Mouse (Mus musculus) limb, embryonic 13.5 days (tissue): Measurements from ENCODE around the gene Nudt8. TPM values are rescaled to one million over a fixed set of nuclear protein-coding genes. Genes with fewer than 3 reads are reported as not detected.
A peak's percentile ranks its signal among the peaks of the same experiment; 100 is the strongest.
"Not testable (repeated sequence)": the region's sequence is repeated elsewhere in the genome, so short reads cannot be mapped to it uniquely, and the experiment has no call there.

Experiments used
- ATAC-seq: fragments of 200-750 bp; cut with Nextera tagmentation; 2 replicates; pipeline ENCODE4 v1.8.0; 2017; ENCODE audit warnings: low read depth, moderate number of reproducible peaks, moderate TSS enrichment; ENCODE audit not compliant: low FRiP score
- H3K27ac ChIP-seq: fragments of 300-500 bp; sonication (generic); 2 replicates; pipeline ENCODE4 v1.5.1; 2015; ENCODE audit warnings: inconsistent platforms, mild to moderate bottlenecking, moderate library complexity
- H3K27me3 ChIP-seq: fragments of 300-500 bp; sonication (generic); 2 replicates; pipeline ENCODE4 v1.6.1; 2015; ENCODE audit warnings: mild to moderate bottlenecking, inconsistent platforms
- H3K36me3 ChIP-seq: fragments of 300-500 bp; sonication (generic); 2 replicates; pipeline ENCODE4 v1.6.1; 2015; ENCODE audit warnings: inconsistent platforms, mild to moderate bottlenecking, moderate library complexity
- H3K4me1 ChIP-seq: fragments of 300-500 bp; sonication (generic); 2 replicates; pipeline ENCODE4 v1.6.1; 2015; ENCODE audit warnings: inconsistent platforms
- H3K4me2 ChIP-seq: fragments of 300-500 bp; sonication (generic); replicated peaks from 2 replicates; pipeline ENCODE4 v1.6.1; 2015; ENCODE audit warnings: inconsistent platforms, mild to moderate bottlenecking, moderate library complexity
- H3K4me3 ChIP-seq: fragments of 300-500 bp; sonication (generic); 2 replicates; pipeline ENCODE4 v1.5.1; 2015; ENCODE audit warnings: moderate library complexity, mild to moderate bottlenecking, inconsistent platforms
- H3K9ac ChIP-seq: fragments of 300-500 bp; sonication (generic); 2 replicates; pipeline ENCODE4 v1.6.1; 2015; ENCODE audit warnings: mild to moderate bottlenecking, inconsistent platforms
- H3K9me3 ChIP-seq: fragments of 300-500 bp; sonication (generic); 2 replicates; pipeline ENCODE4 v1.6.1; 2016; ENCODE audit warnings: inconsistent platforms
- WGBS: fragments of 180-500 bp; shearing (Covaris S2); methylation state at CpG from one replicate; pipeline ENCODE4 v1.1.7; 2015; 5-methylcytosine and 5-hydroxymethylcytosine counted together
- polyA plus RNA-seq: library from polyadenylated mRNA; unstranded; fragments of >200 nt; fragmentation: Nextera tagmentation; extraction: Ambion mirVana; gene quantifications from 2 replicates; pipeline ENCODE4 v1.2.1, GENCODE M21; 2015

Nudt8 gene
- polyA plus RNA-seq, 1 experiment from 2014 or later, result 34.2 TPM

DNA sequence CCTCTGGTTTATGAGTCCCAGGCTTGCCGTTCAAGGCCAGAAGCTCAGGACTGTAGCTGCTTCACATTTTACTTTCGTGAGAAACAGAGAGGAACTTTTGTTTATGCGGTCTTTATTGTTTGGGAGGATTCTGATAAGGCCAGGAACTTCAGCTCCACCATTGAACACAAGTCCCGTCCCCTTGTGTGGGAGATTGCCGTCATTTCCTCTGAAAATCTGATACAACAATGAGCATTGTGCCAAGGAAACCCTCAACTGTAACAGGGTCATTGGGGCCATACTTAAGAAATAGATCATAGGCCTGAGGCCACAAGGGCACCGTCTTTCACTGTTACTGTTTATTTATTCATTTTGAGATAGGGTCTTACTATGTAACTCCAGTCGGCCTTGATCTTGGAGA, 22.8 kb downstream of the Nudt8 start:
- Histone ChIP-seq H3K9ac (no peak overlapping the region), H3K4me1 (peaks cover 8% of the 10 kb centered on the region; the same call in 1 of the 2 replicates), H3K36me3 (no peaks in the 10 kb centered on the region), H3K27me3 (no peaks in the 10 kb centered on the region), H3K27ac (no peak overlapping the region), H3K9me3 (0 out of 2 replicates have a peak, but pooled peaks cover 6% of the 10 kb centered on the region), H3K4me3 (no peak overlapping the region), H3K4me2 (no peak overlapping the region)
- ATAC-seq, result no peak
- WGBS, result 74% methylated on average over 7 of the region's 7 CpGs

- Histone ChIP-seq H3K9ac (no peak overlapping the region), H3K4me2 (no peak overlapping the region), H3K27ac (no peak overlapping the region), H3K36me3 (no peaks in the 10 kb centered on the region), H3K4me3 (no peak overlapping the region), H3K27me3 (no peaks in the 10 kb centered on the region), H3K4me1 (no peaks in the 10 kb centered on the region), H3K9me3 (0 out of 2 replicates have a peak, but pooled peaks cover 6% of the 10 kb centered on the region)
- ATAC-seq, result no peak
These were observed 27.2 kb downstream of the Nudt8 start for GRCm38 (mm10) chr19:4027576-4027975.

- ATAC-seq, result no peak
- Histone ChIP-seq H3K4me1 (peaks cover 13% of the 10 kb centered on the region), H3K27ac (no peak overlapping the region), H3K9me3 (no peaks in the 10 kb centered on the region), H3K27me3 (no peaks in the 10 kb centered on the region), H3K9ac (no peak overlapping the region), H3K4me2 (no peak overlapping the region), H3K36me3 (peaks cover 18% of the 10 kb centered on the region), H3K4me3 (no peak overlapping the region)
- whole genome bisulfite sequencing, result 68% methylated on average over 7 of the region's 7 CpGs
These were observed 32.3 kb downstream of the Nudt8 start for GRCm38 (mm10) chr19:4032668-4033067.

DNA sequence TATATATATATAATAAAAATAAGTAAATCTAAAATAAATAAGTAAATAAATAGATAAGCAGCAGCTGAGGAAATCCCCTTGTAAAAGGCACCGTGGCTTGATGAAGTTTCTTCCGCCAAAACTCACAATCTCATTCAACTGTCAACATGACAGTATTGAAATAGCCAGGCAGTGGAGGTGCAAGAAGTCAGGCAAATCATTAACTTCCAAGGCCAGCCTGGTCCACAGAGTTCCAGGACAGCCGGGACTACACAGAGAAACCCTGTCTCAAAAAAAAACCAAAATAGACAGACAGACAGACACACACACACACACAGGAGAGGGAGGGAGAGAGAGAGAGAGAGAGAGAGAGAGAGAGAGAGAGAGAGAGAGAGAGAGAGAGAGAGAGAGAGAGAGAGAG, 32.9 kb downstream of the Nudt8 start:
- H3K36me3 ChIP-seq, result peaks cover 18% of the 10 kb centered on the region
- H3K4me1 ChIP-seq, result peaks cover 15% of the 10 kb centered on the region
- no peak overlapping the region for H3K9ac ChIP-seq
- no peak overlapping the region for H3K4me2 ChIP-seq
- WGBS, result 83% methylated on average over 3 of the region's 3 CpGs
- no peaks in the 10 kb centered on the region for H3K27me3 ChIP-seq
- no peak overlapping the region for H3K27ac ChIP-seq
- no peak overlapping the region for H3K4me3 ChIP-seq
- H3K9me3 ChIP-seq, result no peaks in the 10 kb centered on the region
- ATAC-seq, result no peak

GRCm38 (mm10) chr19:4033742-4034141, 33.4 kb downstream of the Nudt8 start:
- H3K9ac ChIP-seq, result no peak overlapping the region
- H3K36me3 ChIP-seq, result peaks cover 18% of the 10 kb centered on the region
- H3K4me1 ChIP-seq, result peaks cover 16% of the 10 kb centered on the region
- 68% methylated on average over 5 of the region's 5 CpGs for WGBS
- no peaks in the 10 kb centered on the region for H3K27me3 ChIP-seq
- H3K4me2 ChIP-seq, result no peak overlapping the region
- no peak overlapping the region for H3K4me3 ChIP-seq
- no peak for ATAC-seq
- no peak overlapping the region for H3K27ac ChIP-seq
- no peaks in the 10 kb centered on the region for H3K9me3 ChIP-seq

DNA sequence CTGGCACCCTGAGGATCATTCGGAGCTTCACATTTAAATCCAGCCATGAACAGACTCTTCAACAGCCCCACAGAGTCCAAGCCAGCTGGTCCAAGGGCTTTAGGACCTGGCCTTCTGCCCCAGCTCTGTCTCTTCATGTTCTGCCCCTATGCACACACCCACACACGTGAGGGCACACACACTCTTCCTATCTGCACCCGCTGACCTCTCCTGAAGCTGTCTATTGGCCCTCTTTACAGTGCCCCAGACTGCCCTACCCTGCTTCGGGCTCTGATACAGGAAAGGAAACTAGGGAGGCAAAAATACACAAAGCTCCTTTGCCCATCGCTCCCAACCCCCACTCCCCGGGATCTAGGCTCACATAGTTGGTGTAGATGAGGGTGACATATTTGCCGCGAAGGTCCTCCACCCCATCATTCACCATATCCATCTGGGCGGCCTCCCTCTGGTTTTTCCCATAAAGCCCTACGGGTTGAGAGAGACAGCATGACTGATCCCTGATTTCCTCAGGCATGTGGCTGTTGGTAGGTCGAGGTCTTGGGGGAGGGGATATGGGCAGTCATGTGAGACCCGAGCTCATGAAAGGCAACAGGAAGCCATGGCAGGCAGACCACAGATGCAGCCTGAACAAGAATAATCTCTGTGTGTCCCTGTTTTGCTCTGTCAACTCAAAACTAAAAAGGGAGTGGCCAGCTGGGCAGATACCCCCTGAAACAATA, 36.1 kb downstream of the Nudt8 start:
- peak overlapping the region; percentile 45; the same call in 1 of the 2 replicates for H3K9ac ChIP-seq
- peak overlapping the region; percentile 48 for H3K4me2 ChIP-seq

GRCm38 (mm10) chr19:4037154-4037787, 36.9 kb downstream of the Nudt8 start:
- 0 out of 2 replicates have a peak, but pooled peaks have one; percentile 13 for ATAC-seq
- Histone ChIP-seq H3K4me3 (peak overlapping the region; percentile 62), H3K4me2 (peak overlapping the region; percentile 77), H3K9ac (peak overlapping the region; percentile 80), H3K4me1 (peaks cover 16% of the 10 kb centered on the region), H3K27ac (peak overlapping the region; percentile 83), H3K36me3 (peaks cover 18% of the 10 kb centered on the region)
- not testable (repeated sequence) for H3K27me3 ChIP-seq, H3K9me3 ChIP-seq
- 21% methylated on average over 8 of the region's 8 CpGs for WGBS

More for the DNA sequence above, 36.1 kb downstream of the Nudt8 start:
- no peak for ATAC-seq
- WGBS, result 73% methylated on average over 12 of the region's 12 CpGs
- Histone ChIP-seq H3K4me1 (peaks cover 16% of the 10 kb centered on the region), H3K9me3 (no peaks in the 10 kb centered on the region), H3K36me3 (peaks cover 18% of the 10 kb centered on the region), H3K27me3 (no peaks in the 10 kb centered on the region), H3K4me3 (no peak overlapping the region; the same call in 1 of the 2 replicates), H3K27ac (no peak overlapping the region)

GRCm38 (mm10) chr19:4037788-4038232, 37.4 kb downstream of the Nudt8 start, which contains the start of gene Gstp1:
Gstp1 (minus strand) TSS chr19:4037985.
- H3K27ac ChIP-seq, result peak within 1 kb of the TSS; percentile 83
- H3K4me3 ChIP-seq, result peak within 1 kb of the TSS; percentile 62
- H3K9me3 ChIP-seq, result no peaks in the 10 kb centered on the region
- peaks cover 18% of the 10 kb centered on the region for H3K36me3 ChIP-seq
- peak; percentile 91 for ATAC-seq
- 0% methylated on average over 26 of the region's 26 CpGs for WGBS
- peak within 1 kb of the TSS; percentile 80 for H3K9ac ChIP-seq
- no peaks in the 10 kb centered on the region for H3K27me3 ChIP-seq
- H3K4me1 ChIP-seq, result peaks cover 16% of the 10 kb centered on the region
- H3K4me2 ChIP-seq, result peak within 1 kb of the TSS; percentile 77

DNA sequence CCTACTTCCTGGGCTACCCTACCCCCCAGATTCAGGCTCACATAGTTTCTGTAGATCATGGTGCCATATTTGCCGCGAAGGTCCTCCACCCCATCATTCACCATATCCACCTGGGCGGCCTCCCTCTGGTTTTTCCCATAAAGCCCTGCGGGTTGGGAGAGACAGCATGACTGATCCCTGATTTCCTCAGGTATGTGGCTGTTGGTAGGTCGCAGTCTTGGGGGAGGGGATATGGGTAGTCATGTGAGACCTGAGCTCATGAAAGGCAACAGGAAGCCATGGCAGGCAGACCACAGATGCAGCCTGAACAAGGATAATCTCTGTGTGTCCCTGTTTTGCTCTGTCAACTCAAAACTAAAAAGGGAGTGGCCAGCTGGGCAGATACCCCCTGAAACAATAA, 40.6 kb downstream of the Nudt8 start:
- H3K9ac ChIP-seq, ATAC-seq, H3K36me3 ChIP-seq, H3K9me3 ChIP-seq, H3K4me3 ChIP-seq, H3K27ac ChIP-seq, H3K4me2 ChIP-seq, H3K27me3 ChIP-seq: not testable (repeated sequence)
- 80% methylated on average over 5 of the region's 5 CpGs for WGBS
- H3K4me1 ChIP-seq, result peaks cover 18% of the 10 kb centered on the region

DNA sequence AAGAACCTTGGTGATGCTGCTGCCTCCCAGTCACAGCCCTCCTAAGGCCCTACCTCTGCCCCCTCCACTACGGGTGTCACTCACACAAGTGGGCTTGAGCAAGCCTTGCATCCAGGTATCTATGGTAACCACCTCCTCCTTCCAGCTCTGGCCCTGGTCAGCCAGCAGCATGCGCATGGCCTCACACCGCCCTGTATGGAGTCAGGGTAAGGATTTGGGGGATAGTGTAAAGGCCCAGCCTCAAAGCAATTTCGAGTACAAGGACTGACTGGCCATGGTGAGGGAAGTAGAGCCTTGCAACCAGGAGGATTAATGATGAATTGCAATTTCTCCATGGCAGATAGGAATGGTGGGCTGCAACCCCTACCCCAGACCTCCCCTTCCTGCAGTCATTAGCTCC, 41.1 kb downstream of the Nudt8 start:
- H3K27me3 ChIP-seq, H3K27ac ChIP-seq, H3K9me3 ChIP-seq, H3K4me2 ChIP-seq, H3K9ac ChIP-seq, ATAC-seq, H3K4me3 ChIP-seq, H3K36me3 ChIP-seq: not testable (repeated sequence)
- peaks cover 15% of the 10 kb centered on the region for H3K4me1 ChIP-seq
- 89% methylated on average over 3 of the region's 4 CpGs for WGBS

- no peak overlapping the region for H3K4me2 ChIP-seq
- H3K4me1 ChIP-seq, result peaks cover 12% of the 10 kb centered on the region; the same call in 1 of the 2 replicates
- H3K9me3 ChIP-seq, result no peaks in the 10 kb centered on the region
- 73% methylated on average over 14 of the region's 14 CpGs for WGBS
- no peak overlapping the region for H3K9ac ChIP-seq
- ATAC-seq, result no peak
- no peaks in the 10 kb centered on the region for H3K36me3 ChIP-seq
- H3K27me3 ChIP-seq, result no peaks in the 10 kb centered on the region
- no peak overlapping the region for H3K4me3 ChIP-seq
- H3K27ac ChIP-seq, result no peak overlapping the region
These were observed 41.7 kb downstream of the Nudt8 start for GRCm38 (mm10) chr19:4042124-4042523.

GRCm38 (mm10) chr19:4044109-4044508, 43.7 kb downstream of the Nudt8 start:
- WGBS, result 92% methylated on average over 5 of the region's 5 CpGs
- not testable (repeated sequence) for H3K36me3 ChIP-seq, H3K4me2 ChIP-seq, H3K9ac ChIP-seq, H3K27me3 ChIP-seq, H3K4me1 ChIP-seq, H3K4me3 ChIP-seq, H3K9me3 ChIP-seq, ATAC-seq, H3K27ac ChIP-seq
